Mouse (Mus musculus) MEL (cell line): ENCODE results near the gene Steap3.

Experiments used
- CTCF ChIP-seq, 3 experiments: IDR thresholded peaks in 2 of 3; conservative IDR thresholded peaks in 1 of 3; 2 replicates each; pipeline ENCODE4 v1.5.1; 2011 to 2012; ENCODE audit warnings: low read length in 3 of 3, low read depth in 2 of 3, mild to moderate bottlenecking in 2 of 3, improper control_type of control experiment in 1 of 3, inconsistent platforms in 1 of 3, mixed read lengths in 1 of 3, moderate library complexity in 1 of 3; ENCODE audit not compliant: control insufficient read depth in 1 of 3, insufficient read depth in 1 of 3, poor library complexity in 1 of 3, severe bottlenecking in 1 of 3
- ETS1 ChIP-seq: IDR thresholded peaks from 2 replicates; pipeline ENCODE4 v1.6.1; 2012; ENCODE audit warnings: low read depth, mild to moderate bottlenecking, inconsistent platforms, low read length, improper control_type of control experiment, moderate library complexity
- JUND ChIP-seq: IDR thresholded peaks from 2 replicates; pipeline ENCODE4 v1.6.1; 2011; ENCODE audit warnings: low read depth, mild to moderate bottlenecking, improper control_type of control experiment, low read length
- MAFK ChIP-seq: IDR thresholded peaks from 2 replicates; pipeline ENCODE4 v1.6.1; 2011; ENCODE audit warnings: low read depth, mild to moderate bottlenecking, low read length, improper control_type of control experiment, borderline replicate concordance
- MAX ChIP-seq: IDR thresholded peaks from 2 replicates; pipeline ENCODE4 v1.6.1; 2011; ENCODE audit warnings: low read length, improper control_type of control experiment
- MEF2A ChIP-seq: IDR thresholded peaks from 2 replicates; pipeline ENCODE4 v1.6.1; 2014; ENCODE audit warnings: low read depth, mild to moderate bottlenecking, inconsistent platforms, low read length, improper control_type of control experiment; ENCODE audit not compliant: poor library complexity, insufficient replicate concordance, severe bottlenecking; ENCODE audit errors: extremely low read depth
- POLR2A ChIP-seq, 2 experiments: IDR thresholded peaks; 2 replicates each; pipeline ENCODE4 v1.6.1; 2011 to 2012; ENCODE audit warnings: low read length in 2 of 2, mild to moderate bottlenecking in 2 of 2, control low read depth in 1 of 2, improper control_type of control experiment in 1 of 2, low read depth in 1 of 2, moderate library complexity in 1 of 2; ENCODE audit not compliant: control insufficient read depth in 1 of 2, insufficient read depth in 1 of 2, poor library complexity in 1 of 2
- RCOR1 ChIP-seq: IDR thresholded peaks from 2 replicates; pipeline ENCODE4 v1.6.1; 2012; ENCODE audit warnings: low read depth, mild to moderate bottlenecking, inconsistent platforms, low read length, improper control_type of control experiment
- TBP ChIP-seq: IDR thresholded peaks from 2 replicates; pipeline ENCODE4 v1.8.0; 2011; ENCODE audit warnings: low read depth, low read length, improper control_type of control experiment
- UBTF ChIP-seq: IDR thresholded peaks from 2 replicates; pipeline ENCODE4 v1.6.1; 2012; ENCODE audit warnings: low read depth, mild to moderate bottlenecking, inconsistent platforms, low read length, improper control_type of control experiment, moderate library complexity, borderline replicate concordance; ENCODE audit not compliant: insufficient read depth
- ZKSCAN1 ChIP-seq: IDR thresholded peaks from 2 replicates; pipeline ENCODE4 v1.6.1; 2012; ENCODE audit warnings: low read depth, mild to moderate bottlenecking, inconsistent platforms, low read length, improper control_type of control experiment, moderate library complexity

- no peak for TF ChIP-seq CTCF (IDR thresholded peaks at IDR 0.05 in 2 of 3, conservative IDR thresholded peaks at IDR 0.05 in 1 of 3; ENCODE audit: control insufficient read depth in 1 of 3, insufficient read depth in 1 of 3, low read depth in 2 of 3, low read length in 3 of 3, poor library complexity in 1 of 3, severe bottlenecking in 1 of 3)
- TF ChIP-seq MAX: no peak
- TF ChIP-seq ZKSCAN1: no peak
- no peak for TF ChIP-seq JUND
- TF ChIP-seq TBP: no peak
- no peak for TF ChIP-seq RCOR1
- no peak for TF ChIP-seq MEF2A
- no peak for TF ChIP-seq UBTF
- no peak for TF ChIP-seq MAFK
- no peak for TF ChIP-seq POLR2A (IDR thresholded peaks at IDR 0.05; ENCODE audit: control insufficient read depth in 1 of 2, insufficient read depth in 1 of 2, low read depth in 1 of 2, low read length in 2 of 2, poor library complexity in 1 of 2)
- TF ChIP-seq ETS1: no peak
These were observed 75.8 kb downstream of the Steap3 start for GRCm38 (mm10) chr1:120196724-120197123.
